Mouse (Mus musculus) cerebellum, postnatal 14 days (tissue): ENCODE results near the gene Ogfod2.

Experiments
- DNase-seq, 2 experiments: peaks; one replicate each; pipeline ENCODE4 v3.0.0; 2021; ENCODE audit warnings: mixed read lengths in 2 of 2

The Ogfod2 gene

DNA sequence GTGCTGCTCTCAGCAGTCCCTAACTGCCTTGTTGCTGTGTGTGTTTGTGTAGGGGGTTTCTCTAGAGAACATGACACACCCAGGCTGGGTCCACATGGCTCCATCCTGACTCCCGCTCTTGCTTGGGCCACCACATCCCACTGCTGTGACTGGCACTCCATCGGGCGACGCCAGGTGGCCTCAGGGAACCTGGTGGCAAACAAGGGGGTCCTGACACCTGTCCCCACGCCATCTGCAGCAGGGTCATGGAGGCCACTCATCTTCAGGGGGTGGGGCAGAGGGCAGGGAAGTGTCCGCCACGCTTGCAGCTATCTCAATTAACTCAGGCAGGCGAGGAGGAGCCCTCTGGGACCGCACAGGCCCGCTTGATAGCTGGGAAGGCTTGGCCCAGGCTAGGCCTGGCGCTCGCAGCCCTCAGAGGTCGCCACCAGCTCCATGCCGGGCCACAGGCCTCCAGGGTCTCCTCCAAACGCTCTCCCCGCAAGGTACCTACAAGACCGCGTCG, 17.0 kb upstream of the Ogfod2 start:
- DNase-seq = peak in 1 of 2 experiments; percentile 41

- DNase-seq = peak; percentile 94 to 95
Observed at GRCm38 (mm10) chr5:124095596-124096232, 16.4 kb upstream of the Ogfod2 start, which contains the start of gene Abcb9. Abcb9 (minus strand) TSS chr5:124095798.

- no peak for DNase-seq
Observed at GRCm38 (mm10) chr5:124098923-124099322, 13.2 kb upstream of the Ogfod2 start.

- DNase-seq = no peak
Observed at GRCm38 (mm10) chr5:124100128-124101044, 11.7 kb upstream of the Ogfod2 start.

GRCm38 (mm10) chr5:124102326-124102725, 9.8 kb upstream of the Ogfod2 start:
- no peak for DNase-seq

DNA sequence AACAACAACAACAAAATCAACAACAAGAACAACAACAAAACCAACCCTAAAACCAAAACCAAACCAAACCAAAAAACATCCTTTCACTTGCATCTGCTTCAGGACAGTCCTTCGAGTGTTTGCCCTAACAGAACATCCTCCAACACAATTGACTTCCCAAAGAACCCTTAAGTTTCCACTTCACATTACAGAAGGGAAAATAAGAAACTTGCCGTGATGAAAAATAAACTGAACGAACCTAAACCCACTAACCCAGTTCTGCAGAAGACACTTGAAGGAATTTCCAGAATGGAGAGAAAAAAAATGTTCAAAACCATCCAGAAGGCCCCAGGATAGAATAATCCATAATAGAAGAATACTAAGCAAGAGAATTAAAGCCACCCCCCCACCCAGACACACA, 9.1 kb upstream of the Ogfod2 start:
- no peak for DNase-seq

DNA sequence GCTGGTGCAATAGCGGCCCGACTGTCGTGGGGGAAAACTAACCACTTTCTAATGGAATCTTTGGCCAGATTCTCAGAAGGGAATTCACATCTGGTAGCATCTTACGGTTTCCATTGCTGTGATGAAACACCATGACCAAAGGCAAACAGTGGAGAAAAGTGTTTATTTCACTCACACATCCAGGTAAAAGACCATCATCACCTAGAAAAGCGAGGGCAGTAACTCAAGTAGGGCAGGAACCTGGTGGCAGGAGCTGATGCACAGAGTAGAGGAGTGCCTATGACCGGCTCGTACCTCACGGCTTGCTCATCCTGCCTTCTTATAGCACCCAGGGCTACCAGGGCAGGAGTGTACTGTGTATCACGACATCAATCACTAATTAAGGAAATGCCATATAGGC, 8.5 kb upstream of the Ogfod2 start:
- DNase-seq = no peak

GRCm38 (mm10) chr5:124111077-124111741, 888 bp upstream of the Ogfod2 start:
- peak; percentile 62 to 78 for DNase-seq

GRCm38 (mm10) chr5:124112531-124112930, 434 bp downstream of the Ogfod2 start:
- peak in 1 of 2 experiments; percentile 68 for DNase-seq

DNA sequence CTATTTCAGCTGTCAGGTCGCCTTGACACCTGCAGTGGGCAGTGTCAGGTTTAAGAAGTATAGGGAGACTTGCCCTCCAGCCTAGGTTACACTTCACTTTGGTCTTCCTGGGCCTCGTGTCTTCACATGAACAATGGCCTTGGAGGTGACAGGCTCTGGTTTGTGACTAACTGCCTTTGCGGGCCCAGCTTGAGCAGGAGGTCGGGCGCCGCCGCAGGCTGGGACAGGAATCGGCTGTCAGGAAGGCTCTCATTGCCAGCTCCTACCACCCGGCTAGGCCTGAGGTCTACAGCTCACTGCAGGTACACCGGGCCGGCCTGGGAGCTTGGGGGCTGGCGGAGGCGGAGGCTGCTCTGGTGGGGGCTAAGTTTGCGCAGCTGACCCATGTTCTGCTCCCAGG, 933 bp downstream of the Ogfod2 start:
- DNase-seq = peak; percentile 75 to 79

GRCm38 (mm10) chr5:124114276-124115025, 2.4 kb downstream of the Ogfod2 start:
- DNase-seq = no peak

DNA sequence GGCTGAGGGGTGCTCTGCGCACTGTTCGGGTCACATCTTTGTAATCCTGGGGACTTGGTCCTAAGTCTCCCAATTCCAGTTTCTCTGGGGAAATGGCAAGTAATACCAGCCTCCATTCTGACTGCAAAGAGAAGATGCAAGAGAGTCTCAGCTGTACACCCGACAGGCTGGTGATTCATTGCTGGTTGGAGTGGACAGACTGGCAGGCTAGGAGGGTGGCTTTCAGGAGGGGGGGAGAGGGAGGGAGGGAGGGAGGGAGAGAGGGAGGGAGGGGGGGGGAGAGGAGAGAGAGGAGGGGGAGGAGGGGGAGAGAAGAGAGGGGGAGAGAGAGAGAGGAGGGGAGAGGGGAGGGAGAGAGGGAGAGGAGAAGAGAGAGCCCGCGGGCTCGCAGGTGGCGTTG, 3.4 kb downstream of the Ogfod2 start:
- DNase-seq = no peak

DNA sequence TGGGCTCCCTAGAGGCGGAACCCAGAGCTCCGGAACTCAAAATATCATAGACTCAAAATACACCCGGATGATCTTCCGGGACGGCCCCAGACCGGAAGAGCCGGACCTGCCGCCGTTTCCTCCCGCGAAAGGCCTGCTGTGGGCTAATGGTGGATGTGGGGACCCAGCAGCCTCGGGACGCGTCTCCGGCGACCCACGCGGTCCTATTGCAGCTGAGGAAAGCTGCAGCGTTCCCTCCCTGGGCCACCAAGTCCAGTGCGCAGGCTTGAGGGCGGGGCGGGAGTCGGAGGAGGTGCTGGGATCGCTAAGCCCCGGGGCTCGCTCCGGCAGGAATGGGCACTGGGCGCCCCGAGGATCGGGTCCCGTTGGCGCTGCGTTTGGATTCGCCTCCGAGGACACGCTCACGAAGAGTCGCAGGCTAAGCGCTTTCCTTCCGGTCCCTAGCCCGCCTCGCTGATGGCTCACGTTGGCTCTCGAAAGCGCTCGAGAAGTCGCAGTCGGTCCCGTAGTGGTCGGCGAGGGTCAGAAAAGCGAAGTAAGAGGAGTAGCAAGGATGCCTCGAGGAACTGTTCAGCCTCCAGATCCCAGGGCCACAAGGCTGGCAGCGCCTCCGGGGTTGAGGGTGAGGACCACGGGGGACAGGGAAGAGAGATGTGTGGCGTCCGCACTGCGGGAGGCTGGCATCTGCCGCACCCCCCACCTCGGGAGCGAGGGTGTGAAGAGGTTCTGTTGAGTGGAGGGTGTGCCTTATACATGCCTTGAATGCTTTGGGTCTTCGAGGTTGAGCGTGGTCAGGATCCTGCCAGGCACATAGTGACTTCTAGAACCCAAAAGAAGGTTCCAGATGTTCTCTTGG, 4.1 kb downstream of the Ogfod2 start, which contains the start of gene Arl6ip4:
Gene Arl6ip4 (plus strand): TSS at position 100 of the 856 bp plus-strand sequence.
- peak; percentile 91 to 94 for DNase-seq

GRCm38 (mm10) chr5:124119204-124119603, 7.1 kb downstream of the Ogfod2 start:
- no peak for DNase-seq

GRCm38 (mm10) chr5:124122357-124122756, 10.3 kb downstream of the Ogfod2 start:
- no peak for DNase-seq

- no peak for DNase-seq
Observed at GRCm38 (mm10) chr5:124125093-124125492, 13.0 kb downstream of the Ogfod2 start.

GRCm38 (mm10) chr5:124134261-124134660, 22.2 kb downstream of the Ogfod2 start:
- DNase-seq = no peak

DNA sequence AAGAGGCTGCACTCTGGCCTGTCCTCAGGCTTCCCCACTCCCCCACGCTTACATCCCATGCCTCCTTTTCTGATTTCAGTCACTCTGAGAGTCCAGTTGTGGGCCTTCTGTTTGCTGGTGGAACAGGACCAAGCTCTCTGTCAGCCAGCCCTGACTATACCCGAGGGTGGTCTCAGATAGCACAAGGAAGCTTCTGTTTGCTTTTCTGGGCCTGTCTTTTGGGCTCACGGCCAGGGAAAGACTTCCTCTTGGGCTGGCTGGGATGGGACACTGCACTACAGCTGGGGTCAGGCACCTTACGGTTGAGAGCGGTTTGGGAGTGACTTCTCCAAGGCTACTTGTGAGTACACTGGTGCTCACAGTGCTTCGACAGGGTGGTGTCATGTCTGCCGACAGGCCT, 26.0 kb downstream of the Ogfod2 start:
- no peak for DNase-seq

- DNase-seq = no peak
Observed at GRCm38 (mm10) chr5:124149028-124149427, 36.9 kb downstream of the Ogfod2 start.

DNA sequence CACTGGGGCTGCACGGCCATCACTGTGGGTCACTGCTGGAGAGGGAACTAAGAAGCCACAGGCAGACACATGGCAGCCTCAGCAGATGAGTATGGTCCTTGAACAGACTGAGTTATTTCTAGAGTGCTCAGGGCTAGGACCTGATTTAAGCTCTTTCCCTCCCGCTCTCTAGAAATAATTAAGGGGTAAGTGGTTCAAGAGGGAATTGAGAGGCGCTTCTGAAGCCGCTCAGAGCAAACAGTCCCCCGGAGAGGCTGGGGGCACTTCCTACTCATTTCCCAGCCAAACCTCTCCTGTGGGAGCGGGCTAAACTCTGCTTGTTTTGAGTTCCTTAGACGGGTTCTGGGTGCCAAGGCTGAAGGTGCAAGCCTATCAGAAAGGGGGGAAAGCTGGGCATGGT, 38.8 kb downstream of the Ogfod2 start:
- no peak for DNase-seq

- no peak for DNase-seq
Observed at GRCm38 (mm10) chr5:124152734-124153133, 40.6 kb downstream of the Ogfod2 start.
